Mouse (Mus musculus) liver, embryonic 15.5 days (tissue): ENCODE measurements at regions not wholly inside any gene's neighbourhood (a gene's known extent, or its start where the extent isn't known, plus 50 kb on each side); places are given as distances from the start of the nearest gene placed in this dataset.
"Not testable (repeated sequence)": the region's sequence is repeated elsewhere in the genome, so short reads cannot be mapped to it uniquely, and the experiment has no call there.

Experiments
- ATAC-seq: fragments of 200-750 bp; cut with Nextera tagmentation; 2 replicates; pipeline ENCODE4 v1.8.0; 2017; ENCODE audit warnings: moderate number of reproducible peaks, mild to moderate bottlenecking, moderate library complexity; ENCODE audit not compliant: insufficient read depth
- H3K27ac ChIP-seq: fragments of 300-500 bp; sonication (generic); replicated peaks from 2 replicates; pipeline ENCODE4 v1.5.1; 2015; ENCODE audit warnings: mild to moderate bottlenecking, inconsistent platforms
- H3K27me3 ChIP-seq: fragments of 300-500 bp; sonication (generic); 2 replicates; pipeline ENCODE4 v1.6.1; 2015; ENCODE audit warnings: mild to moderate bottlenecking, inconsistent platforms
- H3K36me3 ChIP-seq: fragments of 300-500 bp; sonication (generic); replicated peaks from 2 replicates; pipeline ENCODE4 v1.6.1; 2015; ENCODE audit warnings: moderate library complexity, mild to moderate bottlenecking, inconsistent platforms
- H3K4me1 ChIP-seq: fragments of 300-500 bp; sonication (generic); replicated peaks from 2 replicates; pipeline ENCODE4 v1.6.1; 2015; ENCODE audit warnings: inconsistent platforms
- H3K4me2 ChIP-seq: fragments of 300-500 bp; sonication (generic); 2 replicates; pipeline ENCODE4 v1.6.1; 2015; ENCODE audit warnings: moderate library complexity, mild to moderate bottlenecking, inconsistent platforms
- H3K4me3 ChIP-seq: fragments of 300-500 bp; sonication (generic); replicated peaks from 2 replicates; pipeline ENCODE4 v1.5.1; 2015; ENCODE audit warnings: mild to moderate bottlenecking, inconsistent platforms
- H3K9ac ChIP-seq: fragments of 300-500 bp; sonication (generic); 2 replicates; pipeline ENCODE4 v1.6.1; 2015; ENCODE audit warnings: moderate library complexity, mild to moderate bottlenecking, inconsistent platforms
- H3K9me3 ChIP-seq: fragments of 300-500 bp; sonication (generic); replicated peaks from 2 replicates; pipeline ENCODE4 v1.6.1; 2016; ENCODE audit warnings: inconsistent platforms
- WGBS: fragments of 180-500 bp; shearing (Covaris S2); methylation state at CpG from one replicate; pipeline ENCODE4 v1.1.7; 2015; ENCODE audit warnings: mixed read lengths; ENCODE audit not compliant: insufficient replicate concordance; 5-methylcytosine and 5-hydroxymethylcytosine counted together

DNA sequence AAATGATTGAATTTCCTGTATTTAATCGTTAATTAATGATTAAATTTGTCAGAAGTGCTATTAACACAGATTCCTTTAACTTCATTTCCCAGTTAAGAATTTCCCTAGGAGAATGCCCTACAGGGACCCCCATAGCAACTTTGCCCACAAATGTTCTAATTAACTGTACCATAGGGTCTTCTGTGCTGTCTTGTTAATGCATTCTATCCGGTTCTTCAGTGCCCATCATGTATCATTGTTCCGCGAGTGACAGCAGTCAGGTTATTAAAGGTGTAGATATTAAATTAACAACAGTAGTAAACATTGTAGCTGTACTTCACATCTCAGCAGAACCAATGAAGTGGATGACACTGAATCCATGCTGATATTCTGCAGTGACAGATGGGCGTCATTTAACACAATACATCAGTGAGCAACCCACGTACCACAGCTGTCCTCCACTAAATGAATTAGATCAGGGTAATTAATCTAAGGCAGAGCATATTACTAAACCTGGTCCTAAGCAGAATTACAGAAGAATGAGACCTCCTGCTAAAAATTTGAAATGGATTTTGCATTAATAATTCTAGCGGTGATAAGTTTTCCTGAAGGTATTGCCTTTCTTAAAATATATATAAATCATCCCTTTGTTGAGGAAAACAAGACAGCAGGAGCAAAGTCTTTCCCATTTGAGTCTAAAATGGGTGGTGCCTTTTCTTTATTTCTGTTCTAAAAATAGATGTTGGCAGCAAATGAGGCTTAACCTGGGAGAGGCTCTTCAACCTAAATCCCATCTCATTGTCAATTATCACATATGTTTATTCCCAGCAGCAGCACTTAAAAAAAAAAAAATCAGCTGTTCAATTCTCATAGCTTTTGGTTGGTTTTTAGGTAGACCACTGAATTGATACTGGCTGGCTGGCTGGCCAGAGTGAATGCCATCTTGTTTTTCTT, 872.3 kb downstream of the Nxph1 start:
- Histone ChIP-seq H3K27me3 (no peaks in the 10 kb centered on the region), H3K4me1 (no peaks in the 10 kb centered on the region), H3K4me3 (no peak overlapping the region), H3K27ac (no peak overlapping the region), H3K36me3 (no peaks in the 10 kb centered on the region), H3K9ac (no peak overlapping the region), H3K4me2 (no peak overlapping the region), H3K9me3 (no peaks in the 10 kb centered on the region)
- 72% methylated on average over 7 of the region's 7 CpGs for WGBS
- ATAC-seq, result no peak

DNA sequence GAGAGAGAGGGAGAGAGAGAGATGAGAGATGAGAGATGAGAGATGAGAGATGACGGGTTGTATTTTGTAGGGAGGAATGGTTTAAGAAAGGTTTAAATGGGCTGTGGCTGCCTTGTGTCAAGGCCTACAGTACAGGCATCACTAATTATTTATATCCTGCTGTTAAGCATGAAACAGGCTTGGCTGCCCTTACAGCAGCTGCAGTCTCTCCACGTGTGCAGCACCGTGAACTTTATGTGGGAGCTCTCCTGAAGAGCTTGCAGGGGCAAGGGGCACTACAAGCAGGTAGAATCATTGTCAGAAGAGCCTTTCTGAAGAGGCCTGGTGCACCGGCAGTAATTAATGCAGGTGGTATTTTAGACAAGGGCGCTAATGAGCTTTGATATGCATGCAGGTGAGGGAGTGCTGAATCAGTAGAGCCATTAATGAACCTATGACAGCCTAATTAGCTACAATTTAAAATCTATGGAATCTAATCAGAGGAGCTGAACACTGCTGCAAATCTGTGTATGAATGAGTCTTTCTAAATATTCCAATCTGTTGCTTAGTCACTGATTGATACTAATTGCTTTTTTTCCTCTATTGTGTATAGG, 886.7 kb downstream of the Nxph1 start:
- Histone ChIP-seq H3K9ac (no peak overlapping the region), H3K36me3 (no peaks in the 10 kb centered on the region), H3K27ac (no peak overlapping the region), H3K4me1 (no peaks in the 10 kb centered on the region), H3K9me3 (no peaks in the 10 kb centered on the region), H3K4me3 (no peak overlapping the region), H3K4me2 (no peak overlapping the region), H3K27me3 (no peaks in the 10 kb centered on the region)
- no peak for ATAC-seq
- WGBS, result 42% methylated on average over 5 of the region's 5 CpGs

DNA sequence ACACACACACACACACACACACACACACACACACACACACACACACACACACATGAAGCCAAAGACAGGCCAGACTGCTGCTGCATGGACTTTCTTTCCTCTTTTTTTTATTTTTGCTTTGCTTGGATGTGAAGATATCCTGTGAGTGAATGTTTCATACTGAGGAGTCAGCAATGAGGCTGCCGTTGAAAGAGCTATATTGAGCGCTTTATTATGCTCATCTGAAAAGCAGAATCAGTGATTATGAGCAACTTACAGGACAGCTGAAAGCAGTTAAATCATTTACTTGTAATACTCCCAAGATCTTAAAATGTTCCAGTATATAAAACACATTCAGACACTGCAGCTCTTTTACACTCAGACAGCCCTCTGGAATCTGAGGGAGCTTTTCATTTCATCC, 894.2 kb downstream of the Nxph1 start:
- no peak overlapping the region for H3K4me2 ChIP-seq
- no peaks in the 10 kb centered on the region for H3K27me3 ChIP-seq
- H3K36me3 ChIP-seq, result no peaks in the 10 kb centered on the region
- WGBS, result 72% methylated on average over 2 of the region's 2 CpGs
- H3K4me3 ChIP-seq, result no peak overlapping the region
- ATAC-seq, result no peak
- H3K27ac ChIP-seq, result no peak overlapping the region
- no peaks in the 10 kb centered on the region for H3K4me1 ChIP-seq
- H3K9ac ChIP-seq, result no peak overlapping the region
- H3K9me3 ChIP-seq, result no peaks in the 10 kb centered on the region

DNA sequence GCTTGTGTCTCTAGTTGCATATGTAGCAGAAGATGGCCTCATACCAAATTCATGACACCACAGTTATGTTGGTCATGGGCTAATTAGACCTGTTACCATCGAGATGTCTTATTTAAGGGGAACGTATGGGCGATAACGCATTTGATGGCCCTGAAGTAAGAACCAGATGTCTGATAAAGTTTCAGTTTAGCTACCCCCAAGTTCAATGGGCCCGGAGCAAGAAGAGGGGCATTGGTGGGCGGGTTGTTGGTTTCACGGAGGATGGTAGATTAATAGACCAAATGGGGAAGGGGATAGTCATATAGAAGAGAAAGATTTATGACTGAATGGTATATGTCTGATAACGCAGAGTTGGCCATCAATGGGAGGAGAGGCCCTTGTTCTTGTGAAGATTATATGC, 941.6 kb downstream of the Nxph1 start:
- not testable (repeated sequence) for H3K4me2 ChIP-seq, H3K27ac ChIP-seq, H3K4me1 ChIP-seq, H3K36me3 ChIP-seq, H3K4me3 ChIP-seq, H3K27me3 ChIP-seq, H3K9me3 ChIP-seq, H3K9ac ChIP-seq
- 64% methylated on average over 8 of the region's 8 CpGs for WGBS
- peak; percentile 100 for ATAC-seq
